Mouse (Mus musculus) CH12.LX (cell line): ENCODE data around the gene Mgat5. TPM values are rescaled to one million over a fixed set of nuclear protein-coding genes. Genes with fewer than 3 reads are reported as not detected.

Experiments
- DNase-seq: peaks from one replicate; pipeline ENCODE4 v3.0.0-alpha.2; 2013; ENCODE audit errors: extremely low read depth
- H3K27ac ChIP-seq: 2 replicates; pipeline ENCODE4 v1.5.1; 2012; ENCODE audit warnings: low read depth, mild to moderate bottlenecking, control low read depth, moderate library complexity; ENCODE audit not compliant: insufficient read depth
- H3K27me3 ChIP-seq: replicated peaks from 2 replicates; pipeline ENCODE3; 2012; ENCODE audit warnings: inconsistent platforms
- H3K36me3 ChIP-seq, 2 experiments: replicated peaks in 1 of 2; 2 replicates each; pipeline versions ENCODE3 to v1.6.1; 2012; ENCODE audit warnings: inconsistent platforms in 1 of 2, low read length in 1 of 2, mild to moderate bottlenecking in 1 of 2, mixed read lengths in 1 of 2, moderate library complexity in 1 of 2; ENCODE audit not compliant: control insufficient read depth in 1 of 2, insufficient read depth in 1 of 2
- H3K4me1 ChIP-seq, 2 experiments: 2 replicates each; pipeline ENCODE4 v1.6.1; 2012; ENCODE audit warnings: inconsistent platforms in 1 of 2, moderate library complexity in 1 of 2; ENCODE audit not compliant: insufficient read depth in 2 of 2, control insufficient read depth in 1 of 2
- H3K4me2 ChIP-seq: 2 replicates; pipeline ENCODE4 v1.6.1; 2012; ENCODE audit warnings: low read depth, mild to moderate bottlenecking, control low read depth; ENCODE audit not compliant: poor library complexity, insufficient read depth, severe bottlenecking
- H3K4me3 ChIP-seq, 3 experiments: fragments of 150-350 bp in 1 of 3; sonication (generic) in 1 of 3; replicated peaks in 1 of 3; 2 replicates each; pipeline versions ENCODE3 to v1.5.1; 2011 to 2012; ENCODE audit warnings: low read depth in 2 of 3, low read length in 2 of 3, mild to moderate bottlenecking in 2 of 3, moderate library complexity in 2 of 3, control low read depth in 1 of 3, improper control_type of control experiment in 1 of 3, inconsistent platforms in 1 of 3, mixed read lengths in 1 of 3; ENCODE audit not compliant: poor library complexity in 1 of 3
- H3K79me2 ChIP-seq: replicated peaks from 2 replicates; pipeline ENCODE4 v1.6.1; 2012; ENCODE audit warnings: mild to moderate bottlenecking, moderate library complexity; ENCODE audit not compliant: control insufficient read depth, poor library complexity, insufficient read depth, severe bottlenecking; ENCODE audit errors: extremely low read depth
- H3K9ac ChIP-seq: 2 replicates; pipeline ENCODE4 v1.6.1; 2012; ENCODE audit warnings: low read depth, mild to moderate bottlenecking, control low read depth, moderate library complexity; ENCODE audit not compliant: insufficient read depth
- H3K9me3 ChIP-seq: replicated peaks from 2 replicates; pipeline ENCODE3; 2012; ENCODE audit warnings: low read length, inconsistent platforms, mixed read lengths
- BHLHE40 ChIP-seq: IDR thresholded peaks from 2 replicates; pipeline ENCODE4 v1.6.1; 2011; ENCODE audit warnings: mild to moderate bottlenecking, low read depth, low read length, improper control_type of control experiment
- CHD1 ChIP-seq: IDR thresholded peaks from 2 replicates; pipeline ENCODE4 v1.6.1; 2012; ENCODE audit warnings: low read depth, low read length, improper control_type of control experiment, inconsistent platforms
- CHD2 ChIP-seq: IDR thresholded peaks from 2 replicates; pipeline ENCODE4 v1.6.1; 2011; ENCODE audit warnings: low read length, improper control_type of control experiment
- CTCF ChIP-seq, 2 experiments: IDR thresholded peaks in 1 of 2; conservative IDR thresholded peaks in 1 of 2; 2 replicates each; pipeline ENCODE4 v1.5.1; 2011 to 2012; ENCODE audit warnings: low read depth in 2 of 2, low read length in 2 of 2, improper control_type of control experiment in 1 of 2, inconsistent platforms in 1 of 2, mild to moderate bottlenecking in 1 of 2, moderate library complexity in 1 of 2
- E2F4 ChIP-seq: IDR thresholded peaks from 2 replicates; pipeline ENCODE4 v1.6.1; 2011; ENCODE audit warnings: low read depth, low read length, improper control_type of control experiment; ENCODE audit not compliant: insufficient replicate concordance
- ELF1 ChIP-seq: IDR thresholded peaks from 2 replicates; pipeline ENCODE4 v1.6.1; 2014; ENCODE audit warnings: low read depth, mild to moderate bottlenecking, inconsistent platforms, low read length, improper control_type of control experiment
- EP300 ChIP-seq: IDR thresholded peaks from 2 replicates; pipeline ENCODE4 v1.6.1; 2011; ENCODE audit warnings: low read length, improper control_type of control experiment
- ETS1 ChIP-seq: conservative IDR thresholded peaks from 2 replicates; pipeline ENCODE4 v1.6.1; 2012; ENCODE audit warnings: low read depth, mild to moderate bottlenecking, inconsistent platforms, low read length, improper control_type of control experiment, moderate library complexity
- GABPA ChIP-seq: IDR thresholded peaks from 2 replicates; pipeline ENCODE4 v1.6.1; 2012; ENCODE audit warnings: low read depth, low read length, improper control_type of control experiment, inconsistent platforms; ENCODE audit not compliant: insufficient replicate concordance
- HCFC1 ChIP-seq: IDR thresholded peaks from 2 replicates; pipeline ENCODE4 v1.6.1; 2012; ENCODE audit warnings: low read depth, mild to moderate bottlenecking, inconsistent platforms, low read length, improper control_type of control experiment
- IRF4 ChIP-seq: IDR thresholded peaks from 2 replicates; pipeline ENCODE4 v1.6.1; 2014; ENCODE audit warnings: low read depth, mild to moderate bottlenecking, inconsistent platforms, low read length, improper control_type of control experiment
- JUN ChIP-seq: IDR thresholded peaks from 2 replicates; pipeline ENCODE4 v1.6.1; 2011; ENCODE audit warnings: low read depth, mild to moderate bottlenecking, low read length, improper control_type of control experiment, moderate library complexity; ENCODE audit not compliant: insufficient read depth
- JUND ChIP-seq: conservative IDR thresholded peaks from 2 replicates; pipeline ENCODE4 v1.6.1; 2011; ENCODE audit warnings: low read depth, low read length, improper control_type of control experiment
- KAT2A ChIP-seq: IDR thresholded peaks from 2 replicates; pipeline ENCODE4 v1.6.1; 2012; ENCODE audit warnings: low read length, improper control_type of control experiment, inconsistent platforms; ENCODE audit not compliant: insufficient replicate concordance
- MAFK ChIP-seq: IDR thresholded peaks from 2 replicates; pipeline ENCODE4 v1.6.1; 2011; ENCODE audit warnings: low read length, improper control_type of control experiment; ENCODE audit not compliant: insufficient replicate concordance
- MAX ChIP-seq: IDR thresholded peaks from 2 replicates; pipeline ENCODE4 v1.6.1; 2011; ENCODE audit warnings: low read length, improper control_type of control experiment
- MAZ ChIP-seq: IDR thresholded peaks from 2 replicates; pipeline ENCODE4 v1.6.1; 2012; ENCODE audit warnings: low read depth, mild to moderate bottlenecking, inconsistent platforms, low read length, improper control_type of control experiment, moderate library complexity
- MEF2A ChIP-seq: IDR thresholded peaks from 2 replicates; pipeline ENCODE4 v1.6.1; 2014; ENCODE audit warnings: low read depth, mild to moderate bottlenecking, inconsistent platforms, low read length, improper control_type of control experiment, borderline replicate concordance
- MXI1 ChIP-seq: IDR thresholded peaks from 2 replicates; pipeline ENCODE4 v1.6.1; 2011; ENCODE audit warnings: mild to moderate bottlenecking, low read depth, low read length, improper control_type of control experiment
- MYC ChIP-seq: IDR thresholded peaks from 2 replicates; pipeline ENCODE4 v1.6.1; 2011; ENCODE audit warnings: low read depth, mild to moderate bottlenecking, improper control_type of control experiment, low read length
- NELFE ChIP-seq: IDR thresholded peaks from 2 replicates; pipeline ENCODE4 v1.6.1; 2011; ENCODE audit warnings: low read depth, low read length, improper control_type of control experiment
- NRF1 ChIP-seq: IDR thresholded peaks from 2 replicates; pipeline ENCODE4 v1.6.1; 2014; ENCODE audit warnings: low read depth, mild to moderate bottlenecking, inconsistent platforms, low read length, improper control_type of control experiment, moderate library complexity
- PAX5 ChIP-seq: IDR thresholded peaks from 2 replicates; pipeline ENCODE4 v1.6.1; 2012; ENCODE audit warnings: low read length, inconsistent platforms, mixed read lengths
- POLR2A ChIP-seq: IDR thresholded peaks from 2 replicates; pipeline ENCODE4 v1.6.1; 2011; ENCODE audit warnings: low read depth, mild to moderate bottlenecking, improper control_type of control experiment, low read length
- POLR2AphosphoS2 ChIP-seq: IDR thresholded peaks from 2 replicates; pipeline ENCODE4 v1.6.1; 2011; ENCODE audit warnings: low read depth, low read length, improper control_type of control experiment
- RAD21 ChIP-seq: IDR thresholded peaks from 2 replicates; pipeline ENCODE4 v1.6.1; 2011; ENCODE audit warnings: low read depth, mild to moderate bottlenecking, low read length, improper control_type of control experiment, moderate library complexity
- RCOR1 ChIP-seq: conservative IDR thresholded peaks from 2 replicates; pipeline ENCODE4 v1.6.1; 2012; ENCODE audit warnings: low read depth, mild to moderate bottlenecking, inconsistent platforms, low read length, improper control_type of control experiment
- SIN3A ChIP-seq: IDR thresholded peaks from 2 replicates; pipeline ENCODE4 v1.6.1; 2012; ENCODE audit warnings: low read length, improper control_type of control experiment, inconsistent platforms
- SMC3 ChIP-seq: IDR thresholded peaks from 2 replicates; pipeline ENCODE4 v1.6.1; 2011; ENCODE audit warnings: low read depth, low read length, improper control_type of control experiment
- TBP ChIP-seq: conservative IDR thresholded peaks from 2 replicates; pipeline ENCODE4 v1.6.1; 2011; ENCODE audit warnings: low read depth, low read length, improper control_type of control experiment
- TCF12 ChIP-seq: IDR thresholded peaks from 2 replicates; pipeline ENCODE4 v1.6.1; 2014; ENCODE audit warnings: low read depth, mild to moderate bottlenecking, inconsistent platforms, low read length, improper control_type of control experiment
- UBTF ChIP-seq: IDR thresholded peaks from 2 replicates; pipeline ENCODE4 v1.6.1; 2012; ENCODE audit warnings: low read depth, mild to moderate bottlenecking, inconsistent platforms, low read length, improper control_type of control experiment, moderate library complexity
- USF1 ChIP-seq: IDR thresholded peaks from 2 replicates; pipeline ENCODE4 v1.6.1; 2014; ENCODE audit warnings: low read depth, mild to moderate bottlenecking, inconsistent platforms, low read length, improper control_type of control experiment
- USF2 ChIP-seq: conservative IDR thresholded peaks from 2 replicates; pipeline ENCODE4 v1.6.1; 2011; ENCODE audit warnings: low read depth, low read length, improper control_type of control experiment
- ZC3H11A ChIP-seq: IDR thresholded peaks from 2 replicates; pipeline ENCODE4 v1.6.1; 2012; ENCODE audit warnings: low read depth, mild to moderate bottlenecking, inconsistent platforms, low read length, improper control_type of control experiment
- ZKSCAN1 ChIP-seq: IDR thresholded peaks from 2 replicates; pipeline ENCODE4 v1.6.1; 2012; ENCODE audit warnings: low read depth, inconsistent platforms, low read length, improper control_type of control experiment, borderline replicate concordance
- ZMIZ1 ChIP-seq: IDR thresholded peaks from 2 replicates; pipeline ENCODE4 v1.6.1; 2012; ENCODE audit warnings: low read depth, mild to moderate bottlenecking, inconsistent platforms, low read length, improper control_type of control experiment
- ZNF384 ChIP-seq: IDR thresholded peaks from 2 replicates; pipeline ENCODE4 v1.6.1; 2012; ENCODE audit warnings: low read depth, low read length, improper control_type of control experiment, inconsistent platforms
- dilution Hi-C: fragments of 300-500 bp; cut with MboI; formaldehyde crosslinking; loops from 2 replicates; pipeline ENCODE4 v1.14.3; 2020; ENCODE audit warnings: low sequenced_read_pairs; ENCODE audit not compliant: extremely low pct_unique_long_range_greater_than_20kb, extremely low pct_ligation_motif_present
- in situ Hi-C: fragments of 300-500 bp; cut with MboI; formaldehyde crosslinking; loops from 3 replicates; pipeline ENCODE4 v1.14.3; 2019; ENCODE audit warnings: low sequenced_read_pairs, low pct_ligation_motif_present, low pct_unique_long_range_greater_than_20kb, mixed read lengths
- polyA plus RNA-seq: library from polyadenylated mRNA; unstranded; fragments of >175 nt; gene quantifications from 2 replicates; pipeline ENCODE4 v1.2.1, GENCODE M21; 2012; ENCODE audit warnings: low read depth; ENCODE audit not compliant: insufficient read length
- total RNA-seq, 2 experiments: library from RNA; depleted of rRNA; stranded (reverse); fragments of 300-350 nt in 1 of 2; fragments of >200 nt in 1 of 2; gene quantifications; 2 replicates each; pipeline ENCODE4 v1.2.3; 2012 to 2014

Mgat5 gene
- total and polyA plus RNA-seq, 3 experiments = 5.9 to 8.8 (median 6.6) TPM

DNA sequence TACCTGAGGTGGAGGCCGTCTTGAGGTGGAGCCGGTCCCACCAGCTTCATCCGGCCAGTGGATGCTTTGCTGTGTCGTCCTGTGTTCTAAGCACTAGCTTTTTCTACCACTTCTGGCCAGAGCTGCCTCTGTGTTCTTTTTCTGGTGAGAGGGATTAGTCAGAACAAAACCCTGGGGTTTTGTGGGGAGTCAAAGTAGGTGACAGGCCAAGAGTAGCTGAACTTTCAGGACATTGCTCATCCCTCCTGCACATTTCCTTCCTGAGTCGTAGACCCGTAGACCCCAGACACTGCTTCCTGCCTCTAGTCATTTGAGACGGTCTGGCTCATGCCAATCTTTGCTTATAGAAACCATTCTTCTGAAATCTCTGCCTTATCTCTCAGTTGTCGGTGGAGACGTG is 140.1 kb downstream of the Mgat5 start:
- peaks cover 30 to 71% of the 10 kb centered on the region in 2 experiments for H3K4me1 ChIP-seq
- H3K4me2 ChIP-seq = no peak overlapping the region
- H3K4me3 ChIP-seq = no peak overlapping the region
- H3K9ac ChIP-seq = no peak overlapping the region
- no peaks in the 10 kb centered on the region for H3K9me3 ChIP-seq
- H3K27me3 ChIP-seq = no peaks in the 10 kb centered on the region
- in situ Hi-C loops = no loop called here
- peak overlapping the region; percentile 17 for H3K27ac ChIP-seq
- peak; percentile 92 for DNase-seq
- TF ChIP-seq ETS1 = peak; percentile 86
- no peak for TF ChIP-seq E2F4
- 0 out of 2 replicates have a peak, but pooled peaks have one; percentile 19 for TF ChIP-seq ZNF384
- TF ChIP-seq JUND = peak; percentile 90
- TF ChIP-seq SIN3A = no peak
- no peak for TF ChIP-seq CTCF (conservative IDR thresholded peaks at IDR 0.05 in 1 of 2, IDR thresholded peaks at IDR 0.05 in 1 of 2; ENCODE audit: low read depth in 2 of 2, low read length in 2 of 2)
- TF ChIP-seq POLR2AphosphoS2 = no peak
- TF ChIP-seq TBP = no peak
- no peak for TF ChIP-seq MAX
- TF ChIP-seq CHD1 = no peak
- TF ChIP-seq RCOR1 = no peak; the same call in 1 of the 2 replicates
- peak; percentile 91 for TF ChIP-seq MEF2A
- no peak for TF ChIP-seq ZMIZ1
- no peak for TF ChIP-seq ZKSCAN1
- no peak for TF ChIP-seq GABPA
- no peak for TF ChIP-seq PAX5
- peak; percentile 20; the same call in 1 of the 2 replicates for TF ChIP-seq ELF1
- 0 out of 2 replicates have a peak, but pooled peaks have one; percentile 18 for TF ChIP-seq NELFE
- no peak for TF ChIP-seq NRF1
- TF ChIP-seq CHD2 = no peak; the same call in 1 of the 2 replicates
- TF ChIP-seq HCFC1 = no peak
- no peak for TF ChIP-seq USF2
- TF ChIP-seq BHLHE40 = peak; percentile 86
- no peak; the same call in 1 of the 2 replicates for TF ChIP-seq RAD21
- TF ChIP-seq ZC3H11A = no peak
- peak; percentile 93 for TF ChIP-seq EP300
- TF ChIP-seq USF1 = no peak
- no peak for TF ChIP-seq MYC
- peak; percentile 84 for TF ChIP-seq MAFK
- TF ChIP-seq KAT2A = no peak
- TF ChIP-seq UBTF = no peak
- TF ChIP-seq TCF12 = peak; percentile 81
- TF ChIP-seq IRF4 = peak; percentile 96
- TF ChIP-seq JUN = peak; percentile 77
- TF ChIP-seq POLR2A = no peak
- no peak for TF ChIP-seq MXI1
- no peak for TF ChIP-seq SMC3
- TF ChIP-seq MAZ = no peak
- no peaks in the 10 kb centered on the region for H3K79me2 ChIP-seq
- peaks cover 0 to 13% of the 10 kb centered on the region in 2 experiments for H3K36me3 ChIP-seq
- dilution Hi-C loops = no loop called here
